Mouse (Mus musculus): ENCODE measurements at regions not wholly inside any gene's neighbourhood (a gene's known extent, or its start where the extent isn't known, plus 50 kb on each side); places are given as distances from the start of the nearest gene placed in this dataset.

DNA sequence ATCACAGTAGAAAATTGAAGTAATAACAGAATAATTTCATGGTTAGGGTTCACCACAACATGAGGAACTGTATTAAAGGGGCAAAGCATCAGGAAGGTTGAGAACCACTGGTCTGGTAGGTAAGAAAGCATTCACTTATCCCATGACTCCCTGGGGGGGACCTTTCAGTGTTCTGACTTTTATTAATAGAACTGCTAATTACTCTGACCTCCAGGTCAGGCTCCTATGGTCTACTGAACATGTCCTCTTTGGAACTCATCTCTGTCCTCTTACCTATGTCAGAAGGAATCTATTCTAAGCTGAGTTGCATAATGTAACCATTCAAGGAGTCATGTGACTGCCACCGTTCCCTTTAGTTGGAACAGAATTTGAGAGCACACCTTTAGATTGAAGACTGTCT is 65.3 kb upstream of the Igfbp5 start:
- Histone ChIP-seq H3K27ac (ENCODE audit: insufficient read depth, low read length) (no peak overlapping the region), H3K36me3 (ENCODE audit: control insufficient read depth, insufficient read depth, low read length, poor library complexity, severe bottlenecking) (no peaks in the 10 kb centered on the region), H3K9me3 (replicated peaks; ENCODE audit: control insufficient read depth, insufficient read depth, low read length, poor library complexity, severe bottlenecking) (no peaks in the 10 kb centered on the region), H3K27me3 (ENCODE audit: control insufficient read depth, insufficient read depth, low read length, poor library complexity, severe bottlenecking) (no peaks in the 10 kb centered on the region), H3K4me1 (ENCODE audit: control insufficient read depth, insufficient read depth, low read length) (peaks cover 3% of the 10 kb centered on the region), H3K4me3 (ENCODE audit: low read depth, low read length) (no peak overlapping the region), H3K9ac (ENCODE audit: low read depth, poor library complexity, severe bottlenecking) (no peak overlapping the region)
- no peak for TF ChIP-seq EP300 (IDR thresholded peaks at IDR 0.05; ENCODE audit: insufficient read depth, low read depth, low read length)
- TF ChIP-seq CTCF (IDR thresholded peaks at IDR 0.05; ENCODE audit: low read depth, low read length), result no peak
- TF ChIP-seq POLR2A (IDR thresholded peaks at IDR 0.05; ENCODE audit: insufficient read depth, low read length), result no peak

DNA sequence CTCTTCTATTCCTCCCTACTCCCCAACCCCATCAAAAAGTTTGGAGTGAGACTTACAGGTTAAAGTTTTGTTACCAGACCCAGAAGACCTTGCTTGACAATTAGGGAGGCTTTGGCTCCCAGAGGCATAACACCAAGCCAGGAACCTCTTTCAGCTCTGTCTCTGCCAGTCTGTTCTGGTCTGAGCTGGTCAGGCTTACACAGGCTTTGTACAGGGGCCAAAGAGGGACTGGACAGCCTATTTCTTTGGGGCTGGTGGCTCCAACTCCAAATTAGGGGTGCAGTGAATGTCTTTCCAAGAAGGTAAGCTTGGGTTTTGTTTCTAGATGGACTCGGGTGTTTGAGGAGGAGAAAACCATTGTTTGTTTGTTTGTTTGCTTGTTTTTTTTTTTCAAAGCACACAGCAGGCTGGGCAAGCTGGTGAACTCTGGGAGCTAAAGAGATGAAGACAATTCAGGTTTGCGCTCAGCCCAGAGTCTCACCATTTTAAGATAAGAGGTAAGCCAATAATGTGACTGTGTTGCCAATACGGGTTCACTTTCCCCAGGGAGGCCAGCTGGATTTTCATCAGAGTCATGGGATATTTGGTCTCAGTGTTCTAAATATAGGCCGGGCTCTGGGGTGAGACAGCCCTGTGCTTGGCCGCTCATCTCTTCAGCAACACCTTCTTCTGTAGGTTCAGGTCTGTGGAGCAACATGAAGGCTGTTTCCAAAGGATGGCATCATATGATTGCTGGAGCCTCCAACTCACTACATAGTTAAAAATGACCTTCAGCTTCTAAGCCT is 62.2 kb upstream of the Igfbp5 start:
- H3K27ac ChIP-seq (ENCODE audit: insufficient read depth, low read length), result no peak overlapping the region
- H3K9ac ChIP-seq (ENCODE audit: low read depth, poor library complexity, severe bottlenecking), result no peak overlapping the region
- no peaks in the 10 kb centered on the region for H3K4me1 ChIP-seq (ENCODE audit: control insufficient read depth, insufficient read depth, low read length)
- H3K36me3 ChIP-seq (ENCODE audit: control insufficient read depth, insufficient read depth, low read length, poor library complexity, severe bottlenecking), result no peaks in the 10 kb centered on the region
- H3K9me3 ChIP-seq (replicated peaks; ENCODE audit: control insufficient read depth, insufficient read depth, low read length, poor library complexity, severe bottlenecking), result no peaks in the 10 kb centered on the region
- H3K27me3 ChIP-seq (ENCODE audit: control insufficient read depth, insufficient read depth, low read length, poor library complexity, severe bottlenecking), result no peaks in the 10 kb centered on the region
- no peak overlapping the region for H3K4me3 ChIP-seq (ENCODE audit: low read depth, low read length)
- TF ChIP-seq EP300 (IDR thresholded peaks at IDR 0.05; ENCODE audit: insufficient read depth, low read depth, low read length) (no peak), POLR2A (IDR thresholded peaks at IDR 0.05; ENCODE audit: insufficient read depth, low read length) (no peak), CTCF (IDR thresholded peaks at IDR 0.05; ENCODE audit: low read depth, low read length) (no peak)

DNA sequence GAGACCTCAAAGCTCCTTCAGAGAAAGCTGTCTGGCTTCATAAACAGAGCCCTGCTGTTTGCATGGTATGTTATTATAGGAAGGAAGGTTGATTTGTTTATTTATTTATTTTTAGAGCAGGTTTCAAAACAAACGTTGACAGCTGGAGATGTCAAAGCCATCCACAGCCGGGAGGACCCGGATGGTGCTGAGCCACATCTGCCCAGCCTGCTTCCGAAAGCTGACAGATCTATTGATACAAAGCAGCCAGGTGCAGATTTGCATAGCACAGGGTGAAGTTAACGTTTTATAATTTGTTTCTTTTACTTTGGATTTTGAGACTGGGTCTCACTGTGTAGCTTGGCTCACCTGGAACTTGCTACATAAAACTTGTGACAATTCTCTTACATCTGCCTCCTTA is 61.5 kb upstream of the Igfbp5 start:
- TF ChIP-seq CTCF (IDR thresholded peaks at IDR 0.05; ENCODE audit: low read depth, low read length), result no peak
- TF ChIP-seq EP300 (IDR thresholded peaks at IDR 0.05; ENCODE audit: insufficient read depth, low read depth, low read length), result no peak
- no peak for TF ChIP-seq POLR2A (IDR thresholded peaks at IDR 0.05; ENCODE audit: insufficient read depth, low read length)
- H3K9ac ChIP-seq (ENCODE audit: low read depth, poor library complexity, severe bottlenecking), result no peak overlapping the region
- no peaks in the 10 kb centered on the region for H3K9me3 ChIP-seq (replicated peaks; ENCODE audit: control insufficient read depth, insufficient read depth, low read length, poor library complexity, severe bottlenecking)
- no peak overlapping the region for H3K27ac ChIP-seq (ENCODE audit: insufficient read depth, low read length)
- H3K4me3 ChIP-seq (ENCODE audit: low read depth, low read length), result no peak overlapping the region
- H3K27me3 ChIP-seq (ENCODE audit: control insufficient read depth, insufficient read depth, low read length, poor library complexity, severe bottlenecking), result no peaks in the 10 kb centered on the region
- H3K4me1 ChIP-seq (ENCODE audit: control insufficient read depth, insufficient read depth, low read length), result no peaks in the 10 kb centered on the region
- H3K36me3 ChIP-seq (ENCODE audit: control insufficient read depth, insufficient read depth, low read length, poor library complexity, severe bottlenecking), result no peaks in the 10 kb centered on the region

DNA sequence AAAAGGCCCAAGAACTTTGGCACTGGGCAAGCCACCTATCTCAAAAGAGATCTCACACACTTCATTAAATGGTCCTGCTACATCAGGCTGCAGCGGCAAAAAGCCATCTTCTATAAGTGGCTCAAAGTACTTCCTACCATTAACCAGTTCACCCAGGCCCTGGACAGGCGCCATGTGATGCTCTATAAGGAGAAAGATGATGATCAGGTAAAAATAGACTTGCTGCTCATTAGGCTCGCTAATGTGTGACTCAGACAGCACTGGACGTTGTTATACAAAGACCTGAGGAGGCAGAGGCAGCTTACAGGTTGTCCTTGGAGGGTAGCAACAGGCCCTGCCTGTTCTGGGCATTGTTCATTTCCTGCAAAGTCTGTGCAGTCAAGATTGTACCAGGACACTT is 60.4 kb upstream of the Igfbp5 start:
- Histone ChIP-seq H3K9ac (ENCODE audit: low read depth, poor library complexity, severe bottlenecking) (no peak overlapping the region), H3K9me3 (replicated peaks; ENCODE audit: control insufficient read depth, insufficient read depth, low read length, poor library complexity, severe bottlenecking) (no peaks in the 10 kb centered on the region), H3K27ac (ENCODE audit: insufficient read depth, low read length) (no peak overlapping the region), H3K4me1 (ENCODE audit: control insufficient read depth, insufficient read depth, low read length) (no peaks in the 10 kb centered on the region), H3K36me3 (ENCODE audit: control insufficient read depth, insufficient read depth, low read length, poor library complexity, severe bottlenecking) (no peaks in the 10 kb centered on the region), H3K4me3 (ENCODE audit: low read depth, low read length) (no peak overlapping the region), H3K27me3 (ENCODE audit: control insufficient read depth, insufficient read depth, low read length, poor library complexity, severe bottlenecking) (no peaks in the 10 kb centered on the region)
- no peak for TF ChIP-seq CTCF (IDR thresholded peaks at IDR 0.05; ENCODE audit: low read depth, low read length)
- no peak for TF ChIP-seq POLR2A (IDR thresholded peaks at IDR 0.05; ENCODE audit: insufficient read depth, low read length)
- no peak for TF ChIP-seq EP300 (IDR thresholded peaks at IDR 0.05; ENCODE audit: insufficient read depth, low read depth, low read length)

DNA sequence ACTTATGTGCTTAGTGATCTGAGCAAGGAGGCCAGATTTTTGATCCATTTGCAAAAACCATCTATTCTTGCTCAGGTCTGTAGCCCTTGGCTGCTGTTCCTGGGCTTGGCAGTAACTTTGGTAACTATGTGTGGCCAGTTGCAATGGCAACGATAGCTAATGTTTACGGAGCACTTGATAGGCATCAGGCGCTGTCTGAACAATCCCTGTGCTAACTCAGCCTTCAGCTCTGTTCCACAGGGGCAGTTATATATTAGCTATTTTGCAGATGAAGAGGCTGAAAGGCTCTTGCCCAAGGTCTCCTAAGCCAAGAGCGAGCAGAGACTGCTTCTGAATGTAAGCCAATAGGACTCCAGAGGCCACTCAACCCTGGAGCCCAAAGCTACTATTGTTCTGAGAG is 55.1 kb upstream of the Igfbp5 start:
- H3K9me3 ChIP-seq (replicated peaks; ENCODE audit: control insufficient read depth, insufficient read depth, low read length, poor library complexity, severe bottlenecking), result no peaks in the 10 kb centered on the region
- H3K9ac ChIP-seq (ENCODE audit: low read depth, poor library complexity, severe bottlenecking), result no peak overlapping the region
- H3K4me1 ChIP-seq (ENCODE audit: control insufficient read depth, insufficient read depth, low read length), result no peaks in the 10 kb centered on the region
- H3K27ac ChIP-seq (ENCODE audit: insufficient read depth, low read length), result no peak overlapping the region
- 0 out of 2 replicates have a peak, but pooled peaks cover 2% of the 10 kb centered on the region for H3K27me3 ChIP-seq (ENCODE audit: control insufficient read depth, insufficient read depth, low read length, poor library complexity, severe bottlenecking)
- no peak for TF ChIP-seq CTCF (IDR thresholded peaks at IDR 0.05; ENCODE audit: low read depth, low read length)
- TF ChIP-seq POLR2A (IDR thresholded peaks at IDR 0.05; ENCODE audit: insufficient read depth, low read length), result no peak
- no peak for TF ChIP-seq EP300 (IDR thresholded peaks at IDR 0.05; ENCODE audit: insufficient read depth, low read depth, low read length)
- H3K4me3 ChIP-seq (ENCODE audit: low read depth, low read length), result no peak overlapping the region
- no peaks in the 10 kb centered on the region for H3K36me3 ChIP-seq (ENCODE audit: control insufficient read depth, insufficient read depth, low read length, poor library complexity, severe bottlenecking)

All from ES-Bruce4 (cell line).